Mouse (Mus musculus) liver, embryonic 12.5 days (tissue): ENCODE measurements around the gene Col4a4. TPM values are rescaled to one million over a fixed set of nuclear protein-coding genes. Genes with fewer than 3 reads are reported as not detected.

Experiments used
- ATAC-seq: fragments of 200-750 bp; cut with Nextera tagmentation; 2 replicates; pipeline ENCODE4 v1.8.0; 2017; ENCODE audit warnings: moderate number of reproducible peaks, mild to moderate bottlenecking, moderate library complexity
- H3K27ac ChIP-seq: fragments of 300-500 bp; sonication (generic); 2 replicates; pipeline ENCODE4 v1.5.1; 2016; ENCODE audit warnings: mild to moderate bottlenecking
- H3K27me3 ChIP-seq: fragments of 300-500 bp; sonication (generic); replicated peaks from 2 replicates; pipeline ENCODE4 v1.6.1; 2016; ENCODE audit warnings: mild to moderate bottlenecking, moderate library complexity
- H3K36me3 ChIP-seq: fragments of 300-500 bp; sonication (generic); 2 replicates; pipeline ENCODE4 v1.6.1; 2016; ENCODE audit warnings: mild to moderate bottlenecking, moderate library complexity
- H3K4me1 ChIP-seq: fragments of 300-500 bp; sonication (generic); 2 replicates; pipeline ENCODE4 v1.6.1; 2016
- H3K4me2 ChIP-seq: fragments of 300-500 bp; sonication (generic); 2 replicates; pipeline ENCODE4 v1.6.1; 2016; ENCODE audit warnings: mild to moderate bottlenecking, moderate library complexity
- H3K4me3 ChIP-seq: fragments of 300-500 bp; sonication (generic); 2 replicates; pipeline ENCODE4 v1.5.1; 2016; ENCODE audit warnings: mild to moderate bottlenecking, moderate library complexity
- H3K9ac ChIP-seq: fragments of 300-500 bp; sonication (generic); 2 replicates; pipeline ENCODE4 v1.6.1; 2016; ENCODE audit warnings: mild to moderate bottlenecking, moderate library complexity
- H3K9me3 ChIP-seq: fragments of 300-500 bp; sonication (generic); replicated peaks from 2 replicates; pipeline ENCODE4 v1.6.1; 2016; ENCODE audit warnings: mild to moderate bottlenecking, moderate library complexity
- WGBS: fragments of 180-500 bp; shearing (Covaris S2); methylation state at CpG from one replicate; pipeline ENCODE4 v1.1.7; 2016; ENCODE audit not compliant: insufficient replicate concordance; 5-methylcytosine and 5-hydroxymethylcytosine counted together
- polyA plus RNA-seq: library from polyadenylated mRNA; unstranded; fragments of >200 nt; fragmentation: Nextera tagmentation; extraction: Ambion mirVana; gene quantifications from 2 replicates; pipeline ENCODE4 v1.2.1, GENCODE M21; 2016

The Col4a4 gene
- 0.02 and 0.05 TPM in 2 replicates for polyA plus RNA-seq

DNA sequence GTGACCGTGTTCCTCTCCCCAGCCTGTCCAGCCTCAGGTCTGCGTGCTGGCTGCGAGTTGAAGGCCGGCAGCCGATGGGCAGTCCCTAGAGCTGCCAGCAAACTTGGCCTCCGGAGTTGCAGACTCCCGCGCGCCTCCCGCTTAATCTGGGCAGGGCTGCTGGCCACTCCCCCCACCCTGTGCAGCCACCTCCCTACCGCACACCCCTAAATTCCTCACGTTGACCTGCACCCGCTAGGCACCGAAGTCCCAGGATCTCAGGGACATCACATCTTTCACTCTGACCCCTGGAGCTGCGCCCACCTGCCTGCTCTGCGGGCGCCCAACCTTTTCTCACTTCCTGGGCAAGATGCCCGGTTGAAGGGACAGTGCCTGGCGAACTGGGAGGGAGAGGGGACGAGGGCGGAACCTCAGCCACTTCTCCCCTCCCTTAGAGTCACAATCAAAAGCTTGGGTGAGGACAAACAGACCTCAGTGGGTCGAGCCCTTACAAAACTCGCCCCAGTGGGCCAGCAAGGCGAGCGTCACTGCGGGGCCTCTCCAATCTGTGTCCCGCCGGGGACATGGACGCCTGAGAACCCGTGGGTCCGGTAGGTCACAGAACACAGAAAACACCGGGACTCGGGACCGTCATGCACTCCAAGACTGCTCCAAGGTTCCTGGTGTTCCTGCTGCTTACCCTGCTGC, at the start of gene Col4a4, which contains the start of gene Col4a3:
Gene Col4a4, minus strand, starts transcription at position 137 of the 687 bp plus-strand sequence.
Gene Col4a3, plus strand, starts transcription at position 209 of the 687 bp plus-strand sequence.
- Histone ChIP-seq H3K36me3 (no peaks in the 10 kb centered on the region), H3K4me3 (peak within 1 kb of the TSS; percentile 21; the same call in 1 of the 2 replicates), H3K9ac (no peak within 1 kb of the TSS), H3K4me2 (peak within 1 kb of the TSS; percentile 49), H3K27ac (no peak within 1 kb of the TSS), H3K27me3 (peaks cover 26% of the 10 kb centered on the region), H3K9me3 (no peaks in the 10 kb centered on the region), H3K4me1 (peaks cover 6% of the 10 kb centered on the region; the same call in 1 of the 2 replicates)
- WGBS = 4% methylated on average over 34 of the region's 34 CpGs
- peak; percentile 37; the same call in 1 of the 2 replicates for ATAC-seq

DNA sequence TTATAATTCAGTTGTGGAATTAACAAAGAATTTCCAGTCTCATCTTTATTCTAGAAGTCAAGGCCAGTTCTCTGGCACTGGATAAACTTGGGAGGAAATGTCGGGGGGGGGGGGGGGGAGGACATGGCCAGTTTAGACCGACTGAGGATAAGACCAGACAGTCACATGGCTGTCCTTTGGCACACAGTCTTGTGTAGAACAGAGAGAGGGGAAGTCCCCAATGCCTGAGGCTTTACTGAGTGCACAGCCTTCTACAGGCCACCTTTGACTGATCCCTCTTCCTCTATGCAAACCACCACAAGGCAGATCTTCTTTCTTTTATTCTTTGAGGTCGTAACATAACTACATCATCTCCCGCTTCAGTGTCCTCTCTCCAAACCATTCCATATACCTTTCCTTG, 49.7 kb upstream of the Col4a4 start:
- Histone ChIP-seq H3K4me2 (no peak overlapping the region), H3K4me1 (peaks cover 20% of the 10 kb centered on the region), H3K9me3 (no peaks in the 10 kb centered on the region), H3K27ac (no peak overlapping the region), H3K4me3 (no peak overlapping the region), H3K36me3 (no peaks in the 10 kb centered on the region), H3K27me3 (no peaks in the 10 kb centered on the region), H3K9ac (no peak overlapping the region)
- ATAC-seq = no peak
- WGBS = 70% methylated on average over 4 of the region's 4 CpGs

DNA sequence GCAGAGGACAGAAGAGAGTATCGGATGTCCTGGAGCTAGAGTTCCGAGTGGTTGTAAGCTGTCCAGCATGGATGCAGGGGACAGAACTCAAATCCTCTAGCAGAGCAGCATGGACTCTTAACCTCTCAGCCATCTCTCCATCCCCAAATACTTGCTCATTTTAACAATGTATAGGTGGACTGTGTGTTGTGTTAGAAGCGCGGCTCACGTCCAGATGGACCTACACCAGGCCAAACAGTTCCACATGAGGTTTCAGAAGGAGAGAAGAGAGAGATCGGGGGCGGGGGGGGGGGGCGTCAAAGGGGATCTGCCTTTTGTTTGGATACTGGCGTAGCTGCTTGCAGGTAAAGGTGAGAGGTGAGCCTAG, 48.6 kb upstream of the Col4a4 start:
- Histone ChIP-seq H3K27ac (no peak overlapping the region), H3K9me3 (no peaks in the 10 kb centered on the region), H3K36me3 (no peaks in the 10 kb centered on the region), H3K27me3 (no peaks in the 10 kb centered on the region), H3K4me3 (no peak overlapping the region), H3K9ac (no peak overlapping the region), H3K4me1 (peaks cover 13% of the 10 kb centered on the region), H3K4me2 (no peak overlapping the region)
- ATAC-seq = no peak
- 71% methylated on average over 9 of the region's 9 CpGs for WGBS

DNA sequence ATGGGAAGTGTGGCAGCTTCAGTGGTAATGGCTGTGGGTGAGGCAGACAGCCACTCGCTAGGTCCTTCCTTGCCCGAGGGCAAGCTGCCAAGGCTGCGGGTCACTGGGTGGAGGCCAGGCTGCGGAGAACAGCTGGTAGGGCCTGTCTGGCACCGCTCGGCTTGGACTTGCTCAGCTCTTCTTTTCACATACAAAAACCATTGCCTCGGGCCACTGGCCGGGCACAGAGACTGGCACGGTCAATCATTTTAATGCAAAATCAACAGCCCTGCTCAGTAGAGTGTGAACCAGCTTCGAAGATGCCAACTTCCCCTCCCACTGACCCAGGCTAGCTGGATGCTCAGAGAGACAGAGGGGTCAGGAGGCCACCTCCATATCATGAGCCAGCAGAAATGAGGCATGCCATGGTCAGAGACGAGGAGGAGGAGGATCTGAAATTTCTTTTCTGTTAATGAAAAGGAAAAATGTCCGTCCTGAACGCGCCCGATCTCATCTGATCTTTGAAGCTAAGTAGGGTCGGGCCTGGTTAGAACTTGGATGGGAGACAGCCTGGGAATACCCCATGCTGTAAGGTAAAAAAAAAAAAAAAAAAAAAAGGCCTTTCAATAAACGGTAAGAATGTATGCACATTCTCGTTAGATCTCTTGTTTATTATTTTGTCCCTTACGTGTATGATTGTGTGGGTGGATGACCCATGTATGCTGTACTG, 48.0 kb upstream of the Col4a4 start:
- no peak for ATAC-seq
- no peaks in the 10 kb centered on the region for H3K27me3 ChIP-seq
- no peaks in the 10 kb centered on the region for H3K36me3 ChIP-seq
- no peak overlapping the region for H3K9ac ChIP-seq
- H3K4me3 ChIP-seq = no peak overlapping the region
- no peak overlapping the region for H3K27ac ChIP-seq
- 83% methylated on average over 19 of the region's 19 CpGs for WGBS
- no peaks in the 10 kb centered on the region for H3K9me3 ChIP-seq
- H3K4me2 ChIP-seq = no peak overlapping the region
- H3K4me1 ChIP-seq = peaks cover 13% of the 10 kb centered on the region

DNA sequence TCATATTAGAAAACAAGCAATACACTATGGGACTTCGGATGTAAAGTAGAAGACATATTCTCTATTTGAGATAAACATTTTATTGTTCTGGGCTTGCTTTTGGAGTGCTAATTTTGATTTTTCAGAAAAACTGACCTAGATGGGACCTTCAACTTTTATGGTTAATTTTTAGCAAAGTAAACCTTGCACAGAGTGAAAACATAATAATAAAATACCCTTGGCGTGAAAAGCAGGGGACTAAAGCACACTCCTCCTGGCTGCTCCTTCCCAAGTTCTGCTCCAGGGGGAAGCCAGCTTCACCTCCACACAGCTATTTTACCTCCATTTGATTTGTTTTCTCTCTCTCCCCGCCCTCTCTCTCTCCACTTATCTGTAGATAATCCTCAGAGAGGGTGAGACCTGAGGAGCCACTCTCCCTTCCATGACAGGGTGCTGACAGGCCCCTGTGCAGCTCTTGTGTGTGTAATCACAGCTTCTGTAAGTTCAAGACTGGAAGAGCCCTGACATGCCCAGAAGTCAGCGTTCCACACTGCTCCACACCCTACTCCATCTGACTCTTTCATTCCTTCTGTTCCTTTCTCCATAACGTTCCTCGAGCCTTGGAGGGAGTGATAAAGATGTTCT, 44.6 kb upstream of the Col4a4 start:
- Histone ChIP-seq H3K36me3 (no peaks in the 10 kb centered on the region), H3K9me3 (no peaks in the 10 kb centered on the region), H3K4me1 (peaks cover 15% of the 10 kb centered on the region), H3K4me2 (no peak overlapping the region), H3K27me3 (no peaks in the 10 kb centered on the region), H3K4me3 (no peak overlapping the region), H3K27ac (no peak overlapping the region), H3K9ac (no peak overlapping the region)
- no peak for ATAC-seq
- whole genome bisulfite sequencing = 42% methylated on average over 6 of the region's 6 CpGs

DNA sequence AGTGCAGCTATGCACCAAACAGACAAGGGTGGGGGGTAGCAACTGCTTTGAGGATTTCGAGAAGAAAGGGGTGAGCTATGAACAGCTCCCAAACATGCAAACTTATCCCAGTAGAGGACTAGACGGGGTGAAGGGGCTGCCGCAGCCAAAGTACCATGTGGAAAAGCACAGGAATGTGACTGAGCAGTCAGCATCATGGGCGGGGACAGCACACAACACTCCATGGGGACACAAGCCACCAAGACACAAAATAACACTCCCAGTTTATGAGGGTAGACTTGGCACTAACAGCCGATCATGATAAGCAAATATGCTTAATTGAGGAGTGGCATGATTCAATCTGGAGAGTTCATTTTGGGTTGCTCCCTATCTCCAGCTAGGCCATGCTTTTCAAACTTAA, 42.8 kb upstream of the Col4a4 start:
- H3K4me2 ChIP-seq = no peak overlapping the region
- H3K4me3 ChIP-seq = no peak overlapping the region
- WGBS = 70% methylated on average over 5 of the region's 5 CpGs
- H3K27me3 ChIP-seq = no peaks in the 10 kb centered on the region
- no peak overlapping the region for H3K9ac ChIP-seq
- no peak overlapping the region for H3K27ac ChIP-seq
- no peaks in the 10 kb centered on the region for H3K36me3 ChIP-seq
- H3K4me1 ChIP-seq = peaks cover 28% of the 10 kb centered on the region
- no peak for ATAC-seq
- H3K9me3 ChIP-seq = no peaks in the 10 kb centered on the region

DNA sequence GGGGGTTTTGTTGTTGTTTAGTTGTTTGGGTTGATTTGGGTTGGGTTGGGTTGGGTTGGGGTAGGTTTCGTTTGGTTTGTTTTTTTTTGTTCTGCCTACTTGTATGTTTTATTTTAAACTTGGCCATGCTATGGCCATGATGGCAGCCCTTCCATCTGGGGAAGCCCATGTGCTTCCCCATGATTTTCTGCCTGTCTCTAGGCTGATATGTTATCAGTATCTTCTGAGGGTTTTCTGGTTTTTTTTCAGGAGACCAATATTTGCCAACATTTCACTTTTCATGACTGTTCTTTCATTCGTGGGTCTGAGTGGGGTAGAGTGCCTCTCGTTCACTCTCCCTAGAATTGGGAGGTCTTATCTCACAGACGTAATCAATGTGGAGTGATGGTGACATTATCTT, 41.0 kb upstream of the Col4a4 start:
- no peak overlapping the region for H3K27ac ChIP-seq
- peak overlapping the region; percentile 3; the same call in 1 of the 2 replicates for H3K4me2 ChIP-seq
- H3K4me1 ChIP-seq = peaks cover 30% of the 10 kb centered on the region
- H3K4me3 ChIP-seq = no peak overlapping the region
- no peak overlapping the region for H3K9ac ChIP-seq
- H3K36me3 ChIP-seq = no peaks in the 10 kb centered on the region
- H3K9me3 ChIP-seq = no peaks in the 10 kb centered on the region
- 15% methylated on average over 4 of the region's 4 CpGs for WGBS
- ATAC-seq = peak; percentile 68
- H3K27me3 ChIP-seq = no peaks in the 10 kb centered on the region

DNA sequence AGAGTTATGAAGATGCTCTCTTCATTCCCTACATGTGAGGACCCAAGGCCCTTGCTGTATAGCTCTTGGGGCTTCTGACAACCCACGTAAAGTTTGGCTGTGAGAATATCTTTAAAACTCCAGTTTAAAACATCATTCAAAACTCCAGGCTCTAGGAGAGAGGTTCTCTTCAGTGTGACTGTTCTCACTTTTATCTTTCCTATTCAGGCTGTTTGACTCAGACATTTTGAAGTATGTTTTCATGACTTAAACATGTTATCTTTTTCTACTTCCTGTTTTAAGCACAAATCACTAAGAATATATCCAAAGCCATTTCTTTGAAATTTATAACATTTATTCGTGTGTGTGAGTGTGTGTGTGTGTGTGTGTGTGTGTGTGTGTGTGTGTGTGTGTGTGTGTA, 38.8 kb upstream of the Col4a4 start:
- Histone ChIP-seq H3K27me3 (no peaks in the 10 kb centered on the region), H3K9me3 (no peaks in the 10 kb centered on the region), H3K4me3 (no peak overlapping the region), H3K4me1 (peaks cover 30% of the 10 kb centered on the region), H3K27ac (no peak overlapping the region), H3K9ac (no peak overlapping the region), H3K36me3 (no peaks in the 10 kb centered on the region), H3K4me2 (peak overlapping the region; percentile 18; the same call in 1 of the 2 replicates)
- ATAC-seq = no peak
- 37% methylated on average over 2 of the region's 2 CpGs for WGBS

DNA sequence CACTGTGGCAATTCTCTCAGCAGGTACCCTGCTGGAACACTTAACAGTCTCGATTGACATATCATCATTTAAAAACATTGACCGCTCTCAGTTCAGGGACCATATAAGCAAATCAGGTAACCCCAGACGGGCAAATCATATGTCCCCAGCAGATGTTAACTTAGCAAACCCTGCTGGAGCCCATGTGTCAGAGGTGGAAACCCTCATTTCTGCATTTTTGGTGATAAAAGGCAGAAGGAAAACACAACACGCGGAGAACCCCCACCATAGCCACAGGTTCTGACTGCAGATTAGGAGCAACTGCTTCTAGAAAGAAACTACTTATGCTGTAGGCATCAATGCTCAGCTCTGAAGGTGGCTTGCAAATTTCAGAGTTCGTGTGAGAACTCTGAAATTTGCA, 38.3 kb upstream of the Col4a4 start:
- Histone ChIP-seq H3K27ac (no peak overlapping the region), H3K4me1 (peaks cover 30% of the 10 kb centered on the region), H3K4me3 (no peak overlapping the region), H3K9me3 (no peaks in the 10 kb centered on the region), H3K9ac (no peak overlapping the region), H3K4me2 (peak overlapping the region; percentile 18), H3K27me3 (no peaks in the 10 kb centered on the region), H3K36me3 (no peaks in the 10 kb centered on the region)
- ATAC-seq = peak; percentile 68
- whole genome bisulfite sequencing = 29% methylated on average over 6 of the region's 6 CpGs

DNA sequence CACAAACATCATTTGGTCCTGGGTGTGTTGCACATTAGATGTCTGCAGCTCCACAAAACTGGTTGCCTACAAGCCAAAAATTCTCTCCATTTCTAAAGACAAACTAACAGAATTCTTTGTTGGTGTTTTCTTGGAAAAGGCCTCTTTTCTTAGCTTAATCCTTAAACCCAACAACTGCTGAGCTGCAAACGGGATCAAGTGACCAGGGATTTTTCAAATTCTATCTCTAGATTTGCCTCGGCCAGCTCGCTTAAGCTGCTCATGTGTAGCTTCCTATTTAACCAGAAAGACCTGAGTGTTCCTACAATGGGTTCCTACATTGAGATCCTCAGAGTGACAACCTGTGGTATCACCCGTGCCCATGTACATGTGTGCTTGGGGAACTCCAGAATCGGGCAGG, 33.3 kb upstream of the Col4a4 start:
- Histone ChIP-seq H3K27ac (no peak overlapping the region), H3K4me3 (no peak overlapping the region), H3K36me3 (no peaks in the 10 kb centered on the region), H3K27me3 (peaks cover 23% of the 10 kb centered on the region), H3K4me2 (no peak overlapping the region), H3K4me1 (peaks cover 7% of the 10 kb centered on the region; the same call in 1 of the 2 replicates), H3K9me3 (no peaks in the 10 kb centered on the region), H3K9ac (no peak overlapping the region)
- WGBS = 62% methylated on average over 5 of the region's 5 CpGs
- ATAC-seq = no peak

DNA sequence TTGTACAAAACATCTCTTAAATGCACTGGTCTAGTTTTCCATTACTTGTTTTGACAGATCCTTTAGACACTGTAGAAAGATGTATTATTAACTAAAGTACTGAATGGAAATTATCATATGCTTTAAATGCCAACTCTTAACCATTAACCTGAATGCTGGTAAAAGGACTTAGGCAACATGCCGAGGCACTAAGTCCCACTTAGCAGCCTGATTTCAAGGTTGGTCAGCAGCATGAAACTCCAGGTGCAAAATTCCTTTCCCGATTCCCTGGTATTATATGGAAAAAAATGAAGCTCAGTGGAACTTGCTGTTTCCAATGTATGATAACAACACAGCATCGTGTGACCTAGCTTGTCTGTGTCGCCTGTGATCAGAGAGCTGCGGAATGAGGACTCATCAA, 31.9 kb upstream of the Col4a4 start:
- 51% methylated on average over 5 of the region's 5 CpGs for WGBS
- no peak for ATAC-seq
- no peaks in the 10 kb centered on the region for H3K36me3 ChIP-seq
- no peaks in the 10 kb centered on the region for H3K9me3 ChIP-seq
- H3K4me2 ChIP-seq = no peak overlapping the region
- no peaks in the 10 kb centered on the region for H3K4me1 ChIP-seq
- peaks cover 23% of the 10 kb centered on the region for H3K27me3 ChIP-seq
- H3K4me3 ChIP-seq = no peak overlapping the region
- H3K27ac ChIP-seq = no peak overlapping the region
- H3K9ac ChIP-seq = no peak overlapping the region

DNA sequence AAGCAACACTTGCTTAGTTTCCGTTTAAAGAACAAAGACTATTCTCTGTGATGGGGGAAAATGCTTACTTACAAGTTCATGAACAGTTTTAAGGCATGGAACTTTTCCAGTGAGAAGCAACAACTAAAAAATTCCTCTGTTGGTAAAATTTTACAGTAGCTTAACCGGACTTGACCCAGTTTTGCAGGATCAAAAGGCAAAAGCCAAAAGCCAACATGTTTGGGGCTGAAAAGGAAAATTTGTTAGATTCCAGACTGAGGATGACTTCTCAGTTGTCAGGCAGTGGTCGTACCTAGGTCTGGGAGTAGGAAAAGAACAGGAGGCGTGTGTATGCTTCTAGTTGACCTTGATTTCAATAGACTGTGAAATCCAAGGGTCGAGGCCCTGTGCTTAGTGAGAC, 31.4 kb upstream of the Col4a4 start:
- H3K4me2 ChIP-seq = no peak overlapping the region
- H3K27ac ChIP-seq = no peak overlapping the region
- peaks cover 23% of the 10 kb centered on the region for H3K27me3 ChIP-seq
- no peak overlapping the region for H3K4me3 ChIP-seq
- WGBS = 56% methylated on average over 5 of the region's 5 CpGs
- no peaks in the 10 kb centered on the region for H3K4me1 ChIP-seq
- no peaks in the 10 kb centered on the region for H3K36me3 ChIP-seq
- ATAC-seq = no peak
- no peaks in the 10 kb centered on the region for H3K9me3 ChIP-seq
- no peak overlapping the region for H3K9ac ChIP-seq
